Mouse (Mus musculus): ENCODE data around the gene Babam2. TPM values are rescaled to one million over a fixed set of nuclear protein-coding genes. Genes with fewer than 3 reads are reported as not detected.

Babam2 gene
- polyA plus RNA-seq, 1 experiment: 18.4 TPM

DNA sequence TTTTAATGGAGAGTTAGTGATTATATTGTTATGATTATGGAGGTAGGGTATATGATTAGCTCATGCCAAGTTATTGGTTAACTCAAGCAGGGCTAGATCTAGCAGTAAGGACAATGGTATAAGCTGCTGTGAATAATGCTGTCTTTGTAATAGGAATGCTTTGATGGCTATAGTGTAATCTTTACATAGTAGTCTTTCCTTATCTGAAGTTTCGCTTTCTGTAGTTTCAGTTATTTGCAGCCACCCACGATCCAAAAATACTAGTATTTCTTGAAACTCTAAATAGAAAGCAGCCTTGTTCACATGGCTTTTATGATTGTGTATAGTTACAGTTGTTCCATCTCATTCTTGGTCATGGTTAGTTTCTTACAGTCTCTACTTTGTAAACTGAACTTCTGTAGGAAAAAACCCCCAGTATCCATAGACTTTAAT is 15.8 kb downstream of the Babam2 start:
- Histone ChIP-seq H3K27me3 (ENCODE audit: control insufficient read depth, insufficient read depth, low read length) (no peaks in the 10 kb centered on the region), H3K27ac (ENCODE audit: insufficient read depth, low read depth, low read length) (peak overlapping the region; percentile 100), H3K36me3 (ENCODE audit: control insufficient read depth, insufficient read depth, low read length) (0 out of 2 replicates have a peak, but pooled peaks cover 2% of the 10 kb centered on the region), H3K4me3 (ENCODE audit: low read depth, low read length) (no peak overlapping the region), H3K4me1 (ENCODE audit: control insufficient read depth, insufficient read depth, insufficient read length, low read length) (peaks cover 19% of the 10 kb centered on the region)
- no peak for TF ChIP-seq POLR2A (IDR thresholded peaks at IDR 0.05; ENCODE audit: low read depth, low read length)
- no peak for TF ChIP-seq CTCF (IDR thresholded peaks at IDR 0.05; ENCODE audit: extremely low read depth, insufficient read length, insufficient replicate concordance, low read depth, low read length)
- WGBS: 26% methylated on average over 2 of the region's 2 CpGs

DNA sequence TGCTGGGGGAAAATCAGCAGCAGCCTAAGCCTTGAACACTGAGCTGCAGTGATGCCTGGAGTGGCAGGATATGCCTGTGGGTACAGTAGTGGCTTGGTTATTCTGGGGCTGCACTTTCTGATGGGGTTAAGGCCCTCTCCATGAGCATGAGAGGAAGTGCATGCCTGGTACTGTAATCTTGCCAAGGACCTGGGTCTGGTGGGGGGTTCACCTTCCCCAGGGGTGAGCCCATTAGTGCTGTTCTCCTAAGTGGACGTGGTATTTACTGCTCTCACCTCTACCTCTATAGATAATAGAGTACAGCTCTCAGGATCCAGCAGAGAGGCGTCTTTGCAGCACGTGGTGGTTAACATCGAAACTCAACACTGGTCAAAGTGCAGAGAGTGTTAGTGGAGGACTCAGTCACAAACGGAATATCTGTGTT is 16.4 kb downstream of the Babam2 start:
- peaks cover 19% of the 10 kb centered on the region for H3K4me1 ChIP-seq (ENCODE audit: control insufficient read depth, insufficient read depth, insufficient read length, low read length)
- H3K36me3 ChIP-seq (ENCODE audit: control insufficient read depth, insufficient read depth, low read length): 0 out of 2 replicates have a peak, but pooled peaks cover 2% of the 10 kb centered on the region
- no peak for TF ChIP-seq CTCF (IDR thresholded peaks at IDR 0.05; ENCODE audit: extremely low read depth, insufficient read length, insufficient replicate concordance, low read depth, low read length)
- TF ChIP-seq POLR2A (IDR thresholded peaks at IDR 0.05; ENCODE audit: low read depth, low read length): no peak
- H3K4me3 ChIP-seq (ENCODE audit: low read depth, low read length): no peak overlapping the region
- H3K27ac ChIP-seq (ENCODE audit: insufficient read depth, low read depth, low read length): peak overlapping the region; percentile 100
- whole genome bisulfite sequencing: 15% methylated on average over 5 of the region's 5 CpGs
- H3K27me3 ChIP-seq (ENCODE audit: control insufficient read depth, insufficient read depth, low read length): no peaks in the 10 kb centered on the region

DNA sequence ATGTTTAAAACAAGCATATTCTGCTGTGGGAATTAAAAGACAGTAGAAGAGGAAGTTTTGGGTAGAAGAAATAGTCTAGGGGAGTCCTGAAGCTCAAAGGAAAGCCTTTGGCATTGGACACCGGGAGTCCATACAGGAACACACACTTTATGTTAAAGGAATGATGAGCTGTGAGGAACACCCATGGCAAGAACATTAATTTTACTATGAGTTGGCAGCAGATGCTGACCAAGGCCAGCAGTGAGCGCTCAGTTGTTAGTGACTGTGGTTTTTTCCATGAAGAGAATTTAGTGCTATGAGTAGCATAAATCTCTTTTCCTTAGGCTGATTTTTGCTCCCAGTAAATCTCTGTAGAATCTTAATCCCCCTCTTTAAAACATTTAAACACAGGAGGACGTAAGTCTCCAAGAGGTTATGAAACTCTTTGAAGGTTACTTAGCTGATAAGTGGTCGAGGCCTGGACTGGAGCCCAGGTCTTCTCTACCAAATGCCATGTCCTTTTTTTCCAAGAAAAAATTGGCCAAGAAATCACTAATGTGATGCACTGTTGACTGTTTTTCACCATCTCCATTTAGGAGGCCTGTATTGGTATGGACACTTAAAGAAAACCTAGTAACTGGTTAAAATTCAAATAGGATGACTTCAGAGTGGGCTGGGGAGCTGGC is 18.1 kb downstream of the Babam2 start:
- no peaks in the 10 kb centered on the region for H3K27me3 ChIP-seq (ENCODE audit: control insufficient read depth, insufficient read depth, low read length)
- WGBS: 56% methylated on average over 4 of the region's 4 CpGs
- peaks cover 19% of the 10 kb centered on the region for H3K4me1 ChIP-seq (ENCODE audit: control insufficient read depth, insufficient read depth, insufficient read length, low read length)
- no peak overlapping the region for H3K27ac ChIP-seq (ENCODE audit: insufficient read depth, low read depth, low read length)
- TF ChIP-seq POLR2A (IDR thresholded peaks at IDR 0.05; ENCODE audit: low read depth, low read length) (no peak), CTCF (IDR thresholded peaks at IDR 0.05; ENCODE audit: extremely low read depth, insufficient read length, insufficient replicate concordance, low read depth, low read length) (no peak)
- 0 out of 2 replicates have a peak, but pooled peaks cover 2% of the 10 kb centered on the region for H3K36me3 ChIP-seq (ENCODE audit: control insufficient read depth, insufficient read depth, low read length)
- no peak overlapping the region for H3K4me3 ChIP-seq (ENCODE audit: low read depth, low read length)

DNA sequence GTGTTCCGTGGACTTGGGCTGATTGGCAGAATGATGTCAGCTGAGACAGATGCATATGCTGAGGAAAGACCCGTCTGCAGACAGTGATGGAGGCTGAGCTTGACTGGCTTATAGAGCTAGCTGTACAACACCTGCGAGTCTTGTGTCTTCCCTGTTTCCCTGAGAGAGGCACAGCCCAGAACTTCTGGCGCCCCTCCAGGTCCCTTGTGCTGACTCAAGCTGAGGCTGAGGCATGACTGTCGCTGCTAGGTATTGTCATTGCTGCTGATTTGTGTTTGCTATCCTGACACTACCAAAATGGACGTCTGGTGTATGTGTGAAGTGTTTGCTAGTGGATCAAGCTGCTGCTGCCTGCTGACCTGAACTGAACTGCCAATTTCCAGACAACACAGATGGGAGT is 27.0 kb downstream of the Babam2 start:
- Histone ChIP-seq H3K36me3 (ENCODE audit: control insufficient read depth, insufficient read depth, low read length) (no peaks in the 10 kb centered on the region), H3K4me3 (ENCODE audit: low read depth, low read length) (no peak overlapping the region), H3K27me3 (ENCODE audit: control insufficient read depth, insufficient read depth, low read length) (no peaks in the 10 kb centered on the region), H3K4me1 (ENCODE audit: control insufficient read depth, insufficient read depth, insufficient read length, low read length) (peaks cover 2% of the 10 kb centered on the region; the same call in 1 of the 2 replicates), H3K27ac (ENCODE audit: insufficient read depth, low read depth, low read length) (no peak overlapping the region)
- whole genome bisulfite sequencing: 61% methylated on average over 6 of the region's 6 CpGs
- no peak for TF ChIP-seq POLR2A (IDR thresholded peaks at IDR 0.05; ENCODE audit: low read depth, low read length)
- no peak for TF ChIP-seq CTCF (IDR thresholded peaks at IDR 0.05; ENCODE audit: extremely low read depth, insufficient read length, insufficient replicate concordance, low read depth, low read length)

DNA sequence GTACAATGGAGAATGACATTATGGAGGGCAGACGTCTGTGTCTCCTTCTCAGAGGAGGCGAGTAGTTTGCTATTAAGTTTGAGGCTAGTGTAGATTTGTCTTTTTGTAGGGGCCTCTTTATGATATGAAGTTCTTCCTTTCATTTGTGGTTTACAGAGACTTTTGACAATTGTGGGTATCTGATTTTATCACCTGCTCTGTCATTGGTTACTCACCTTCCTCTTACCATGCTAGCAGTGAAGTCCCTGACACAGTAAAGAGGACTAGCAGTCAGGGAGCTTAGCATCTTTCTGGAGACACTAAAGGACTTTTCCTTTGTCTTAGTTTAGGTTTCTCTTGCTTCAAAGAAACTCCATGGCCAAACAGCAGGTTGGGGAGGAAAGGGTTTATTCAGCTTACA is 28.4 kb downstream of the Babam2 start:
- H3K27ac ChIP-seq (ENCODE audit: insufficient read depth, low read depth, low read length): no peak overlapping the region
- H3K4me3 ChIP-seq (ENCODE audit: low read depth, low read length): no peak overlapping the region
- WGBS: 93% methylated on average over 2 of the region's 2 CpGs
- peaks cover 2% of the 10 kb centered on the region; the same call in 1 of the 2 replicates for H3K4me1 ChIP-seq (ENCODE audit: control insufficient read depth, insufficient read depth, insufficient read length, low read length)
- no peaks in the 10 kb centered on the region for H3K27me3 ChIP-seq (ENCODE audit: control insufficient read depth, insufficient read depth, low read length)
- no peak for TF ChIP-seq POLR2A (IDR thresholded peaks at IDR 0.05; ENCODE audit: low read depth, low read length)
- no peak for TF ChIP-seq CTCF (IDR thresholded peaks at IDR 0.05; ENCODE audit: extremely low read depth, insufficient read length, insufficient replicate concordance, low read depth, low read length)
- no peaks in the 10 kb centered on the region for H3K36me3 ChIP-seq (ENCODE audit: control insufficient read depth, insufficient read depth, low read length)

DNA sequence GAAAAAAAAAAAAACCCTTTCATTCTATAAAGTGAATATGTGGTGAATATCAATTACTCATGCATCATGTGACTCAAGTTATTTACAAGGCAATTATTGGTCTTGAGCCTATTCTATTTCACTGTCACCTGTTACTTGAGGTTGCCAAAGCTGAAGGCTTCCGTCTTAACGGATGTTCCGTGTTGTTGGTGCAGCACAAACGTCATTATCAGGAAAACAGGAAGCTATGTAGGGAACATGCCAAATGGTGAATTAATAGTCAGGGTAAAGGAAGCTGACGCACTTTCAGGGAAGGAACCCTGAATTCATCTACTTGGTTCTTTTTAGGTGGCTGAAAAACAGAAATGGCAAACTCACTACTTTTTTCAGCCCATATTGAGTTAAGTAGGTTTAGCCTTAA is 30.0 kb downstream of the Babam2 start:
- TF ChIP-seq POLR2A (IDR thresholded peaks at IDR 0.05; ENCODE audit: low read depth, low read length) (no peak), CTCF (IDR thresholded peaks at IDR 0.05; ENCODE audit: extremely low read depth, insufficient read length, insufficient replicate concordance, low read depth, low read length) (no peak)
- Histone ChIP-seq H3K27ac (ENCODE audit: insufficient read depth, low read depth, low read length) (no peak overlapping the region), H3K36me3 (ENCODE audit: control insufficient read depth, insufficient read depth, low read length) (no peaks in the 10 kb centered on the region), H3K4me3 (ENCODE audit: low read depth, low read length) (no peak overlapping the region), H3K27me3 (ENCODE audit: control insufficient read depth, insufficient read depth, low read length) (no peaks in the 10 kb centered on the region), H3K4me1 (ENCODE audit: control insufficient read depth, insufficient read depth, insufficient read length, low read length) (peaks cover 2% of the 10 kb centered on the region; the same call in 1 of the 2 replicates)
- 70% methylated on average over 5 of the region's 5 CpGs for WGBS

DNA sequence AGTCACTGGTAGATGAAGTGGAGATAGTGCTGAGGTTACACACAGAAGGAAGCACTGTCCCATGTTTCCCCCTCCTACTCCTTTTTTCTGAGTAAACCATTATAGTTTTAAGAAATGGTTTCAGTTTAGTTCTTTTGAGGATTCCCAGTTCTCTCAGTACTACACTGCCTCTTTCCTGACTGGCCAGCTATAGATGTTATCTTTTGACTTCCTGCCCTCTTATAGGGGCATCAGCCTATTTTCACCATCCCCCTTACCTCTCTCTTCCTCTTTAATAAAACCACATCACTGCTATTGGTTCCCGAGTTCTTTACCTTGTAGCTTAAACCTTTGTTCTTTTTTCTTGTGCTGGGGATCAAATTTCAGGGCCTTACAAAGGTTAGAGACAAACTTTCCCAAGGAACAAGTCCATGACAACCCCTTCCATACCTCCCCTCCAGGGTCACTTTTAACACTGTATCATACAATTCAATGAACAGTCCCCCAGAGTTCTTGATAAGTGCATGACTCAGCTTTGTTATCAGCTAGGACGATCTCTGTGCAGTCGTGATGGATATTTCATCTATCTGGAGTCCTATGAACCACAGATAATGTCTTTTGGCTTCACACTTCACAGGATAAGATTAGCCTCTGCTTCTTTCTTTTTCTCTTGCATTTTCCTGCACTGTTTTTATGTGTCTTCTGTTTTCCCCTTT is 35.3 kb downstream of the Babam2 start:
- H3K27ac ChIP-seq (ENCODE audit: insufficient read depth, low read depth, low read length): no peak overlapping the region
- TF ChIP-seq POLR2A (IDR thresholded peaks at IDR 0.05; ENCODE audit: low read depth, low read length): no peak
- TF ChIP-seq CTCF (IDR thresholded peaks at IDR 0.05; ENCODE audit: extremely low read depth, insufficient read length, insufficient replicate concordance, low read depth, low read length): no peak
- no peaks in the 10 kb centered on the region for H3K27me3 ChIP-seq (ENCODE audit: control insufficient read depth, insufficient read depth, low read length)
- H3K4me1 ChIP-seq (ENCODE audit: control insufficient read depth, insufficient read depth, insufficient read length, low read length): 0 out of 2 replicates have a peak, but pooled peaks cover 2% of the 10 kb centered on the region
- no peaks in the 10 kb centered on the region for H3K36me3 ChIP-seq (ENCODE audit: control insufficient read depth, insufficient read depth, low read length)
- no peak overlapping the region for H3K4me3 ChIP-seq (ENCODE audit: low read depth, low read length)
- WGBS: 23% methylated on average over 3 of the region's 3 CpGs

All from small intestine, adult 2 months (tissue).